Mouse (Mus musculus): ENCODE measurements around the gene Gm21936. TPM values are rescaled to one million over a fixed set of nuclear protein-coding genes. Genes with fewer than 3 reads are reported as not detected.

Gene Gm21936
- not detected for polyA plus RNA-seq (2014; fragmentation: Illumina TruSeq; extraction: RNeasy Lipid Tissue Mini Kit (QIAGEN cat#74804); ENCODE audit: low read depth, low replicate concordance)

DNA sequence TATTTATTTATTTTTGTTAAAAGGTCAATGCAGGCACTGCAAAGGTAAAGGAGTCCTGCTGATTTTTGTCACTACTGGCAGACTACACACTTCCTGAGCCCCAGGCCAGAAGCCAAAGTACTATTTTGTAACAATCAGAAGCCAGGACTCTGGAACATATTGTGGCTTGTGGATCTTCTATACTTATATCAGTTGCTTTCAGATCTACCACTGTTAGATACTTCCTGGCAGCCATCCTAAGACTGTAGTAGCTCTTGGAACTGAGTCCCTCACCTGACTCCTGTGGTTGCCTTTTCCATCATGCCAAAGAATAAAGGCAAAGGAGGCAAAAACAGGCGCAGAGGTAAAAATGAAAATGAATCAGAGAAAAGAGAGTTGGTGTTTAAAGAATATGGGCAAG lies at the start of gene Gm21936:
TSS of gene Gm21936 (plus strand) at position 301 of the 400 bp plus-strand sequence.

GRCm38 (mm10) chr12:87775655-87776054 lies 19.7 kb upstream of the Gm21936 start, which contains the start of gene Gm21319:
Gene Gm21319 (minus strand): TSS chr12:87775755.

DNA sequence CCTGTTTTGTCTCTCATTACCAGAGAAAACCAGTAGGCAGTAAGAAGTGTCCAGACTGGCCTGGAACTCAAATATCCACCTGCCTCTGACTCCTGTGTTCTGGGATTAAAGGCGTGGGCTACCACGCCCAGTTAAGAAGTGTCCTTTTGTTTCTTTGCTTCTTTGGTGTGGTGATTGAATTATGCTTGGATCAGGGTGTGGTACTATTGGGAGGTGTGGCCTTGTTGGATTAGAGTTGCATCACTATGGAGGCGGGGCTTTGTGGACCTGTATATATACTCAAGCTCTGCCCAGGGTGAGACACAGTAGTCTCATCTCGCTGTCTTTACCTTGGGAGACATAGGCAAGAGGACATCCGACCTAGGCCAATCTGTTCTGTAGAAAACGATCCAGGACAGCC lies 21.0 kb downstream of the Gm21936 start, which contains the start of gene BB287469:
TSS of gene BB287469 (plus strand) at position 301 of the 400 bp plus-strand sequence.

DNA sequence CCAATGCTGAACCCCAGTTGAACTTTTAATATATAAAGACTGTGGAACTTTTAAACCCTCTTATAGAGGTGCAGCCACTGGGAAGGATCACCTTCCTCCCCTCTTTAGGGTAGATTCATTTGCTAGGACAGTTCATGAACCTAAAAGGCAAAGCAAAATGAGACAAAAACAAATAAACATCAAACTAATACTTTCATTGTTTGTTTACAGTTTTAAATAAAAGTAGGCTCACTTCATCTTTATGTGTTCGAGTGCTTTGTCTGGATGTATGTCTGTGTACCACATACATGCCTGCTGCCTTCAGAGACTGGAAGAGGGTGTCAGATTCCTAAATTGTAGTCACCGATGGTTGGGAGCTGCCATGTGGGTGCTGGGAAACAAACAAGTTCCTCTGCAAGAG lies 46.9 kb downstream of the Gm21936 start, which contains the start of gene Gm2001:
TSS of gene Gm2001 (minus strand) at position 101 of the 400 bp plus-strand sequence.

Other genes with a start within 250 kb of the Gm21936 start
- 0.25 TPM for gene Oog1, start 192.8 kb upstream of the Gm21936 start, polyA plus RNA-seq (2014; fragmentation: Illumina TruSeq; extraction: RNeasy Lipid Tissue Mini Kit (QIAGEN cat#74804); ENCODE audit: low read depth, low replicate concordance)
- gene Gm4027, start 176.6 kb upstream of the Gm21936 start, polyA plus RNA-seq (2014; fragmentation: Illumina TruSeq; extraction: RNeasy Lipid Tissue Mini Kit (QIAGEN cat#74804); ENCODE audit: low read depth, low replicate concordance), result 9.2 TPM
- gene Gm16381, start 150.9 kb upstream of the Gm21936 start, polyA plus RNA-seq (2014; fragmentation: Illumina TruSeq; extraction: RNeasy Lipid Tissue Mini Kit (QIAGEN cat#74804); ENCODE audit: low read depth, low replicate concordance), result not detected
- not detected for gene Gm21319, start 19.8 kb upstream of the Gm21936 start, polyA plus RNA-seq (2014; fragmentation: Illumina TruSeq; extraction: RNeasy Lipid Tissue Mini Kit (QIAGEN cat#74804); ENCODE audit: low read depth, low replicate concordance)
- 10.9 TPM for gene BB287469, start 21.1 kb downstream of the Gm21936 start, polyA plus RNA-seq (2014; fragmentation: Illumina TruSeq; extraction: RNeasy Lipid Tissue Mini Kit (QIAGEN cat#74804); ENCODE audit: low read depth, low replicate concordance)
- not detected for gene Gm2001, start 46.8 kb downstream of the Gm21936 start, polyA plus RNA-seq (2014; fragmentation: Illumina TruSeq; extraction: RNeasy Lipid Tissue Mini Kit (QIAGEN cat#74804); ENCODE audit: low read depth, low replicate concordance)
- not detected for gene Gm2016, start 78.6 kb downstream of the Gm21936 start, polyA plus RNA-seq (2014; fragmentation: Illumina TruSeq; extraction: RNeasy Lipid Tissue Mini Kit (QIAGEN cat#74804); ENCODE audit: low read depth, low replicate concordance)
- not detected for gene Gm2022, start 99.9 kb downstream of the Gm21936 start, polyA plus RNA-seq (2014; fragmentation: Illumina TruSeq; extraction: RNeasy Lipid Tissue Mini Kit (QIAGEN cat#74804); ENCODE audit: low read depth, low replicate concordance)
- not detected for gene Gm2035, start 124.3 kb downstream of the Gm21936 start, polyA plus RNA-seq (2014; fragmentation: Illumina TruSeq; extraction: RNeasy Lipid Tissue Mini Kit (QIAGEN cat#74804); ENCODE audit: low read depth, low replicate concordance)
- gene Gm2042, start 158.6 kb downstream of the Gm21936 start, polyA plus RNA-seq (2014; fragmentation: Illumina TruSeq; extraction: RNeasy Lipid Tissue Mini Kit (QIAGEN cat#74804); ENCODE audit: low read depth, low replicate concordance), result not detected
- not detected for gene Gm2075, start 216.3 kb downstream of the Gm21936 start, polyA plus RNA-seq (2014; fragmentation: Illumina TruSeq; extraction: RNeasy Lipid Tissue Mini Kit (QIAGEN cat#74804); ENCODE audit: low read depth, low replicate concordance)
- not detected for gene Gm6803, start 223.3 kb downstream of the Gm21936 start, polyA plus RNA-seq (2014; fragmentation: Illumina TruSeq; extraction: RNeasy Lipid Tissue Mini Kit (QIAGEN cat#74804); ENCODE audit: low read depth, low replicate concordance)
- gene Gm2056, start 231.5 kb downstream of the Gm21936 start, polyA plus RNA-seq (2014; fragmentation: Illumina TruSeq; extraction: RNeasy Lipid Tissue Mini Kit (QIAGEN cat#74804); ENCODE audit: low read depth, low replicate concordance), result 3.3 TPM